Mouse (Mus musculus) embryonic facial prominence, embryonic 11.5 days (tissue): Measurements from ENCODE around the gene Zfp609. TPM values are rescaled to one million over a fixed set of nuclear protein-coding genes. Genes with fewer than 3 reads are reported as not detected.
"Not testable (repeated sequence)": the region's sequence is repeated elsewhere in the genome, so short reads cannot be mapped to it uniquely, and the experiment has no call there.

Experiments used
- ATAC-seq: fragments of 200-750 bp; cut with Nextera tagmentation; replicated peaks from 2 replicates; pipeline ENCODE4 v1.8.0; 2017; ENCODE audit warnings: low read depth; ENCODE audit not compliant: insufficient number of reproducible peaks, low FRiP score, low TSS enrichment
- DNase-seq: peaks from one replicate; pipeline ENCODE4 v3.0.0-alpha.2; 2015; ENCODE audit warnings: low spot score
- H3K27ac ChIP-seq: fragments of 300-500 bp; sonication (generic); replicated peaks from 2 replicates; pipeline ENCODE4 v1.5.1; 2014; ENCODE audit warnings: mild to moderate bottlenecking, low read depth, low read length, control low read depth
- H3K27me3 ChIP-seq: fragments of 300-500 bp; sonication (generic); 2 replicates; pipeline ENCODE4 v1.6.1; 2014; ENCODE audit warnings: mild to moderate bottlenecking, low read length, moderate library complexity, mixed read lengths; ENCODE audit not compliant: control insufficient read depth, insufficient read depth
- H3K36me3 ChIP-seq: fragments of 300-500 bp; sonication (generic); replicated peaks from 2 replicates; pipeline ENCODE4 v1.6.1; 2014; ENCODE audit warnings: low read depth, mild to moderate bottlenecking, low read length, moderate library complexity, mixed read lengths; ENCODE audit not compliant: control insufficient read depth, insufficient read depth
- H3K4me1 ChIP-seq: fragments of 300-500 bp; sonication (generic); 2 replicates; pipeline ENCODE4 v1.6.1; 2014; ENCODE audit warnings: low read length, mixed read lengths; ENCODE audit not compliant: control insufficient read depth, insufficient read depth
- H3K4me2 ChIP-seq: fragments of 300-500 bp; sonication (generic); 2 replicates; pipeline ENCODE4 v1.6.1; 2014; ENCODE audit warnings: low read depth, mild to moderate bottlenecking, control low read depth, low read length, moderate library complexity
- H3K4me3 ChIP-seq: fragments of 300-500 bp; sonication (generic); 2 replicates; pipeline ENCODE4 v1.5.1; 2014; ENCODE audit warnings: low read depth, low read length, control low read depth
- H3K9ac ChIP-seq: fragments of 300-500 bp; sonication (generic); replicated peaks from 2 replicates; pipeline ENCODE4 v1.6.1; 2014; ENCODE audit warnings: mild to moderate bottlenecking, control low read depth, low read length
- H3K9me3 ChIP-seq: fragments of 300-500 bp; sonication (generic); replicated peaks from 2 replicates; pipeline ENCODE4 v1.6.1; 2016; ENCODE audit warnings: mild to moderate bottlenecking, low read length, inconsistent platforms, mixed read lengths; ENCODE audit not compliant: control insufficient read depth
- WGBS: fragments of 180-500 bp; shearing (Covaris S2); extraction: QIAGEN DNeasy Blood & Tissue Kit; methylation state at CpG from one replicate; pipeline ENCODE4 v1.1.7; 2014; 5-methylcytosine and 5-hydroxymethylcytosine counted together
- polyA plus RNA-seq: library from polyadenylated mRNA; unstranded; fragments of >200 nt; fragmentation: Nextera tagmentation; extraction: Ambion mirVana; gene quantifications from 2 replicates; pipeline ENCODE4 v1.2.1, GENCODE M21; 2014

Gene Zfp609
- polyA plus RNA-seq, 1 experiment from 2014 or later, result 5.4 TPM

GRCm38 (mm10) chr9:65657218-65657617 lies 170.1 kb downstream of the Zfp609 start:
- Histone ChIP-seq H3K27me3 (no peaks in the 10 kb centered on the region), H3K4me1 (no peaks in the 10 kb centered on the region), H3K9me3 (no peaks in the 10 kb centered on the region), H3K4me2 (no peak overlapping the region), H3K36me3 (no peaks in the 10 kb centered on the region), H3K27ac (no peak overlapping the region), H3K9ac (no peak overlapping the region), H3K4me3 (no peak overlapping the region)
- WGBS, result 81% methylated on average over 3 of the region's 3 CpGs
- no peak for ATAC-seq
- no peak for DNase-seq

GRCm38 (mm10) chr9:65655540-65655939 lies 171.8 kb downstream of the Zfp609 start:
- WGBS, result 85% methylated on average over 8 of the region's 8 CpGs

GRCm38 (mm10) chr9:65654700-65655237 lies 172.6 kb downstream of the Zfp609 start:
- H3K27me3 ChIP-seq, result no peaks in the 10 kb centered on the region
- H3K36me3 ChIP-seq, result no peaks in the 10 kb centered on the region
- ATAC-seq (no peak), DNase-seq (no peak)
- H3K4me1 ChIP-seq, result no peaks in the 10 kb centered on the region
- H3K4me2 ChIP-seq, result no peak overlapping the region
- no peak overlapping the region for H3K9ac ChIP-seq
- no peak overlapping the region for H3K4me3 ChIP-seq
- WGBS, result 85% methylated on average over 3 of the region's 3 CpGs
- no peak overlapping the region for H3K27ac ChIP-seq
- no peaks in the 10 kb centered on the region for H3K9me3 ChIP-seq

More at GRCm38 (mm10) chr9:65655540-65655939, 171.8 kb downstream of the Zfp609 start:
- ATAC-seq, result no peak
- no peak overlapping the region for H3K9ac ChIP-seq
- H3K4me1 ChIP-seq, result no peaks in the 10 kb centered on the region
- H3K4me2 ChIP-seq, result no peak overlapping the region
- H3K27me3 ChIP-seq, result no peaks in the 10 kb centered on the region
- no peak overlapping the region for H3K4me3 ChIP-seq
- no peaks in the 10 kb centered on the region for H3K36me3 ChIP-seq
- no peak for DNase-seq
- H3K27ac ChIP-seq, result no peak overlapping the region
- no peaks in the 10 kb centered on the region for H3K9me3 ChIP-seq

GRCm38 (mm10) chr9:65653741-65654140 lies 173.6 kb downstream of the Zfp609 start:
- Histone ChIP-seq H3K36me3 (no peaks in the 10 kb centered on the region), H3K4me1 (no peaks in the 10 kb centered on the region), H3K27ac (no peak overlapping the region), H3K27me3 (no peaks in the 10 kb centered on the region), H3K9me3 (no peaks in the 10 kb centered on the region), H3K9ac (no peak overlapping the region), H3K4me3 (no peak overlapping the region), H3K4me2 (no peak overlapping the region)
- ATAC-seq (no peak), DNase-seq (no peak)
- 85% methylated on average over 4 of the region's 4 CpGs for WGBS

- H3K9me3 ChIP-seq, ATAC-seq, H3K4me1 ChIP-seq, H3K4me2 ChIP-seq, H3K4me3 ChIP-seq, H3K27me3 ChIP-seq, H3K9ac ChIP-seq, H3K36me3 ChIP-seq, H3K27ac ChIP-seq: not testable (repeated sequence)
- peak; percentile 6 for DNase-seq
- WGBS, result 96% methylated on average over 1 of the region's 1 CpGs
These were observed 175.4 kb downstream of the Zfp609 start for GRCm38 (mm10) chr9:65651957-65652356.

- DNase-seq (no peak), ATAC-seq (no peak)
- Histone ChIP-seq H3K4me2 (no peak overlapping the region), H3K27ac (no peak overlapping the region), H3K4me1 (no peaks in the 10 kb centered on the region), H3K9ac (no peak overlapping the region), H3K27me3 (no peaks in the 10 kb centered on the region), H3K36me3 (no peaks in the 10 kb centered on the region), H3K4me3 (no peak overlapping the region), H3K9me3 (no peaks in the 10 kb centered on the region)
- 64% methylated on average over 1 of the region's 1 CpGs for WGBS
These were observed 177.4 kb downstream of the Zfp609 start for GRCm38 (mm10) chr9:65649997-65650396.

GRCm38 (mm10) chr9:65648730-65649129 lies 178.6 kb downstream of the Zfp609 start:
- Histone ChIP-seq H3K4me1 (no peaks in the 10 kb centered on the region), H3K9me3 (no peaks in the 10 kb centered on the region), H3K4me2 (no peak overlapping the region), H3K27ac (no peak overlapping the region), H3K9ac (no peak overlapping the region), H3K27me3 (no peaks in the 10 kb centered on the region), H3K36me3 (no peaks in the 10 kb centered on the region), H3K4me3 (no peak overlapping the region)
- no peak for ATAC-seq
- no peak for DNase-seq
- WGBS, result 93% methylated on average over 13 of the region's 13 CpGs

- H3K4me1 ChIP-seq, result no peaks in the 10 kb centered on the region
- no peak overlapping the region for H3K4me3 ChIP-seq
- no peaks in the 10 kb centered on the region for H3K36me3 ChIP-seq
- no peak overlapping the region for H3K27ac ChIP-seq
- no peaks in the 10 kb centered on the region for H3K27me3 ChIP-seq
- no peak overlapping the region for H3K4me2 ChIP-seq
- ATAC-seq (no peak), DNase-seq (no peak)
- WGBS, result 85% methylated on average over 2 of the region's 2 CpGs
- no peak overlapping the region for H3K9ac ChIP-seq
- H3K9me3 ChIP-seq, result no peaks in the 10 kb centered on the region
These were observed 180.6 kb downstream of the Zfp609 start for GRCm38 (mm10) chr9:65646782-65647181.
